Mouse (Mus musculus) gastrocnemius, postnatal 4 days (tissue): ENCODE measurements around the gene Dapp1. TPM values are rescaled to one million over a fixed set of nuclear protein-coding genes. Genes with fewer than 3 reads are reported as not detected.
"Not testable (repeated sequence)": the region's sequence is repeated elsewhere in the genome, so short reads cannot be mapped to it uniquely, and the experiment has no call there.

Experiments used
- DNase-seq, 2 experiments: peaks; one replicate each; pipeline ENCODE4 v3.0.0; 2021 to 2022; ENCODE audit warnings: low spot score in 2 of 2, mixed read lengths in 2 of 2
- total RNA-seq, 2 experiments: library from RNA; stranded (reverse); gene quantifications; 2 replicates each; pipeline ENCODE4 v1.2.3; 2021

Dapp1 gene
- total RNA-seq, 2 experiments from 2014 or later, result 2.6 to 3.4 TPM

DNA sequence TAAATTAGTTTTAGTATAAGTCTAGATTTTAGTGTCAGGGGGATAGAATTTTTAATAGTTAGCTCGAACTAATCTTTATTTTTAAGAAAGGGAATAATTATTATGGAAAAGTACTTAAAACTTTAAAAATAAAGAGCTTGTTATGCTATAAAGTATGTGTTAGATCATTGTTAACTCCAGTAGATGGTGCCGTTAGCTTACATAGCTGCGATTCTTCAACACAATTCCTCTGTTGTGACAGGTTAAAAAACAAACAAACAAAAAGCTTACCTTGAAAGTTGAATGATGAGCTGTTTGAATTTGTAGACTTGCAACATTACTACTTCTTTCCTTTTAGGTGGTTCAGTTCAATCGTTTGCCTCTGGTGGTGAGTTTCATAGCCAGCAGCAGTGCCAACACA, 54.3 kb downstream of the Dapp1 start:
- no peak for DNase-seq

DNA sequence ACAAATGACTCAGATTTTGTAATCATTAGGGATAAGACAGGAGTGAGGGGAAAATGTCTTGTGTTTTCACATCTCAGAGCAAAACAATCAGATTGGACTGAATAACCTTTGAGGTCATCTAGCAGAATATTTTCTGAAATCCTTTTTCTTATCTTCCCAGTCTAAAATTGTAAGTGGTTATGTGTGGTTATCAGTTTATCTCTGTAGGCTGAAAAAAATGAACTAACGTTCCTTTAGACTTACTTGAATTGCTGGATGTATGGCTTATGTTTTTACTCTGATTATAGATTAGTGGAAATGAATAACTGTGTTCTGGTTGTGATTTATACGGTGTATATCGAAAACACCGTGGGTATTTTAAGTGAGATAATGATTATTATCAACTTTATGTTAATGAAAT, 60.8 kb downstream of the Dapp1 start:
- no peak for DNase-seq

GRCm38 (mm10) chr3:137919398-137919797, 61.9 kb downstream of the Dapp1 start:
- DNase-seq, result no peak

DNA sequence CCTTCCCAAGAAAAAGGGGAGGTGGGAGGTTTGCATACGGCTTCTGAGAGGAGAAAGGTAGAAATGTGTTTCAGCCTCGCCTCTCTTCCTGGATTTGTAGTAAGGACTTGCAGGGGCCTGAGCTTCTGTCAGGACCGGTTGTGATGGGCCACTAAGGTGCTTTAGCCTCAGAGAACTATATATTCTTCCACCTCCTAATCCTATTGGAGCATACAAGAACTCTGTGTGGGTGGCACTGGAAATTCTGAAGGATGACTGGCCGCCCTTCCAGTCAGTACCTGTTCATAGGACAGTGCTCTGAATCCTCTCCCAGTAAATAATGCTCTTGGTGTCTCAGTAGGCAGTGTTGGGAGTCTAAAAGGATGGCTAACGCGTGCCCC, 62.4 kb downstream of the Dapp1 start:
- DNase-seq, result no peak

GRCm38 (mm10) chr3:137918172-137918931, 63.0 kb downstream of the Dapp1 start, which contains the start of gene Lamtor3:
Gene Lamtor3, plus strand, starts transcription at chr3:137918506.
- peak; percentile 85 to 87 for DNase-seq

DNA sequence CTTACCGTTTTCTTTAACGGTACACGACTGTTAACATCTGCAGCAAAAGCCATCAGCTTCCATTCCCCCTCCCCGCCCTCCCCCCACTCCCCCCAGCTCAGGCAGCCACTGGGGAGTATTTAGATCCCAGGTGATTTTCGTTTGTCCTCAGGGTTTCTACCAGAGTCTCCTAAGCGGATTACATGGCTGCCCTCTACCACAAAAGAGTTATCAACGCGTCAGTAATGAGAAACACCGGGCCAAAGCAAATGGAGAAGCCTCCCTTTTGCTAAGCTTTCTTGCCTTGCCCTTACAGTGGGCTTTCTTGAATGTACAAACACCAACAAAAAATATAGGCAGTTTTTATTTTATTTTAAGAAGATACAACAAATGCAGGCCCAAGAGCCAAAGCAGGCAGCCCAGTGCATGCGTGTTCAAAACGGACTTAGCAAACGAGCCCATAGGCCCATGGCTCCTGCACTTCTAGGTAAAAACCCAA, 63.6 kb downstream of the Dapp1 start:
- no peak for DNase-seq

GRCm38 (mm10) chr3:137914567-137914966, 66.8 kb downstream of the Dapp1 start:
- not testable (repeated sequence) for DNase-seq

DNA sequence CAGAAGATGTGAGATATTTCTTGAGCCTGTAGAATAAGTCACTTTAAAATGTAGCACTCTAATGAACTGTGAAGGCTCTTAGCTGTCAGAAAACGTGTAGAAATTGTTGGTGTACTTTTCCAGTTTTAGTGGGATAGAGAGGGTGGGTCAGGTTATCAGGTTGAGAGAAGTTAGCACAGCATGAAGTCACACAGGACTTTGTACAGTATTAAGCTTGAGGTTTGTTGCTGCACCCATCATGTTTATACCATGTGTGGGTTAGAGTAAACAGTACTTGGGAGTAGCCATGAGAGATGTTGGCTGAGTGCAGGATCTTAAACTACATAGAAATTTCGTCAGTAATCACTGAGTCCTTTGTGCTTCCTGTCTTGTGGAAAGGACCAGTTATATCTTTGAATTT, 68.3 kb downstream of the Dapp1 start:
- no peak for DNase-seq

GRCm38 (mm10) chr3:137900149-137900548, 81.2 kb downstream of the Dapp1 start:
- no peak for DNase-seq

- DNase-seq, result no peak
Observed at GRCm38 (mm10) chr3:137897685-137898084, 83.7 kb downstream of the Dapp1 start.

DNA sequence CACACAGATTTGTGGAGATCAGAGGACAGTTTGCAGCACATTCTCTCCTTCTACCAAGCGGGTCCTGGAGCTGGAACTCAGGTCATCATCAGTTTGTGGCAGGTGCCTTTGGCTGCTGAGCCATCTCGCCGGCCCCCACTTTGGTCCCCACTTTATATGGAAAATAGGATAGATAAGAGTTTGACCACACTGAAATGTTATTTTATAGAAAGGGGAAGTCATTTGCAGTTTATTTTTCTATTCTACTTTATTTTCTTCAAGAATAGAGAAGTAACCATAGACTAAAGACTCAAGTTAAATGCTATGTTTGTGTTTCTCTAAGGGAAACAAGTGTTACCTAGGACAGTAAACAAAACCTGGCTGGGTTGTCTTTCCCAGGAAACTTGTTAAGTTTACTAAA, 84.5 kb downstream of the Dapp1 start:
- no peak for DNase-seq

- no peak for DNase-seq
Observed at GRCm38 (mm10) chr3:137896386-137896785, 85.0 kb downstream of the Dapp1 start.

- DNase-seq, result no peak
Observed at GRCm38 (mm10) chr3:137895196-137895595, 86.1 kb downstream of the Dapp1 start.

- no peak for DNase-seq
Observed at GRCm38 (mm10) chr3:137893789-137894188, 87.6 kb downstream of the Dapp1 start.

DNA sequence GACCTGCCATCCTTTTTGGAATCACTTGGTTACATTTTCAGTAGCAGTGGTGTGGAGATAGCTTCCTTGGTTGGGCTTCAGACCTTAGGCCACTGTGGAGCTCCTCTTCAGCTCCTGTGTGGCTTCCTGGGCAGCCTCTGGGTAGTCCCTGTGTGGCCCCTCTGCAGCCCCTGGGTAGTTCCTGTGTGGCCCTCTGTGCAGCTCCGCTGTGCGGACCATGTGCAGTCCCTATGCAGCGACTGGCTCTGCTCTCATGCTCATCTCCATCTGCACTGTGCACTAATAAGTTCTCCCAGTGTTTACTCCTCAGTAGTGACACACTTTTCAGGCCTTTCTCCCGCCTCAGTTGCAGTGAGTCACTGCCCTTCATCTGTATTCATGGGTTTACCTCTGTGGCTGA, 89.2 kb downstream of the Dapp1 start:
- DNase-seq, result no peak

DNA sequence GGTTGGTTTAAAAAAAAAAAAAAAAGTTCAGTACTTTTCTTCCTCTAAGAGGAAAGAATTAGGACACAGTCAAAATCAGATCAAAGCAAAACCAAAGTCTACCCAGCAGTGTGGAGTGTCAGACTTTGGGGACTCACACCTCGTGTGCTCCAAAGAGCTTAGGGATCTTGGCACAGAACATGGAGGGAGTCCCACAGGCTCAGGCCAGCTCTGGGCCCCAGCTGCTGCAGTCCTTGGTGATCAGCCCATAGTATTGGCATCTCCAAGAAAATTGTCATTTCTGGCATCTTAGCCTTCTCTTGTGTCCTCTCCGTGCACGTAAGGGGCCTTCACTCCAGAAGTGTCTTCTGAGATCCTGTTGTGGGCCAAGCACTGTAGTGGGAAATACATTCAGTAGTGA, 90.3 kb downstream of the Dapp1 start:
- no peak for DNase-seq

DNA sequence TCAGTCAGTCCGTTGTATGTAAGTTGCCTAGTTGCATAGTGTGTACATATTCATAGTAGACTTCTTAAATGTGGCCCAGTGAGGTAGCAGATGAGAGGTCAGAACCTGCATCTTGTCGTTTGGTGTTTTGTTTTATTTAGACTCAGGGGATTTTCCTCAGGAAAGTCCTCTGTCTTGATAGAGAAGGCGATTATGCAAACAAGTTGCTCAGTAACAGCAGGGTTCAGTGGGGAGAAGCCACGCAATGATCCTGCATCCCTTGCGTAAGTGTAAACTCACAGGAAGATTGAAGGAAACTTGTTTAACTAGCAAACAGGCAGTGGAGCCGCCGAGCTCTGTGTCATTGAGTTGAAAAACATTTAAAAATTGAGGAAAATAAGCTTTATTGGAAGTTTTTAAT, 93.4 kb downstream of the Dapp1 start:
- DNase-seq, result no peak

DNA sequence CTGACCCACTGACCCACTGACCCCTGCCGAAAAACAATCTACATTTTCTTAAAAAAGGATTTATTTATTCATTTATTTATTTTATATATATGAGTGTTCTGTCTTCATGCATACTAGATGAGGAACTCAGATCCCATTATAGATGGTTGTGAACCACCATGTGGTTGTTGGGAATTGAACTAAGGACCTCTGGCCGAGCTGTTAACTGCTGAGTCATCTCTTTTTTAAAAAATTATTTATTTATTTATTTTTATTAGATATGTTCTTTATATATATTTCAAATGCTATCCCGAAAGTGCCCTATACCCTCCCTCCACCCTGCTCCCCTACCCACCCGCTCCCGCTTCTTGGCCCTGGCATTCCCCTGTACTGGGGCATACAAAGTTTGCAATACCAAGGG, 100.3 kb downstream of the Dapp1 start:
- no peak for DNase-seq

Other genes with a start within 250 kb of the Dapp1 start
- 100 to 1,000 TPM; 211 to 212 TPM for gene H2afz, start 117.1 kb downstream of the Dapp1 start, total RNA-seq
- gene Dnajb14, start 113.9 kb downstream of the Dapp1 start, total RNA-seq, result 10 to 100 TPM; 13.0 to 14.4 TPM
- gene Lamtor3, start 63.0 kb downstream of the Dapp1 start, total RNA-seq, result 10 to 100 TPM; 55.8 to 59.8 TPM
- gene 1110002E22Rik, start 83.5 kb upstream of the Dapp1 start, total RNA-seq, result 100 to 1,000 TPM; 145 to 167 TPM
- 1 to 10 TPM; 1.7 to 1.9 TPM for gene Gm5105, start 85.8 kb upstream of the Dapp1 start, total RNA-seq
- 1 to 10 TPM; 3.5 to 4.9 TPM for gene Trmt10a, start 161.9 kb upstream of the Dapp1 start, total RNA-seq
- 1 to 10 TPM; 3.9 to 4.2 TPM for gene Mttp, start 163.4 kb upstream of the Dapp1 start, total RNA-seq
- not detected for gene 4930579F01Rik, start 212.3 kb upstream of the Dapp1 start, total RNA-seq
- gene Adh7, start 236.2 kb upstream of the Dapp1 start, total RNA-seq, result under 1 TPM; 0.47 to 0.52 TPM